Mouse (Mus musculus) liver, embryonic 13.5 days (tissue): ENCODE results near the gene Asap3. TPM values are rescaled to one million over a fixed set of nuclear protein-coding genes. Genes with fewer than 3 reads are reported as not detected.

Experiments
- ATAC-seq: fragments of 200-750 bp; cut with Nextera tagmentation; 2 replicates; pipeline ENCODE4 v1.8.0; 2017; ENCODE audit warnings: low read depth, mild to moderate bottlenecking, moderate number of reproducible peaks, moderate library complexity
- DNase-seq: peaks from one replicate; pipeline ENCODE4 v3.0.0; 2022
- H3K27ac ChIP-seq: fragments of 300-500 bp; sonication (generic); 2 replicates; pipeline ENCODE4 v1.5.1; 2015; ENCODE audit warnings: moderate library complexity, mild to moderate bottlenecking, inconsistent platforms
- H3K27me3 ChIP-seq: fragments of 300-500 bp; sonication (generic); 2 replicates; pipeline ENCODE4 v1.6.1; 2015; ENCODE audit warnings: mild to moderate bottlenecking, inconsistent platforms
- H3K36me3 ChIP-seq: fragments of 300-500 bp; sonication (generic); 2 replicates; pipeline ENCODE4 v1.6.1; 2015; ENCODE audit warnings: mild to moderate bottlenecking, inconsistent platforms
- H3K4me1 ChIP-seq: fragments of 300-500 bp; sonication (generic); replicated peaks from 2 replicates; pipeline ENCODE4 v1.6.1; 2015; ENCODE audit warnings: inconsistent platforms
- H3K4me2 ChIP-seq: fragments of 300-500 bp; sonication (generic); 2 replicates; pipeline ENCODE4 v1.6.1; 2015; ENCODE audit warnings: inconsistent platforms, mild to moderate bottlenecking, moderate library complexity
- H3K4me3 ChIP-seq: fragments of 300-500 bp; sonication (generic); replicated peaks from 2 replicates; pipeline ENCODE4 v1.5.1; 2015; ENCODE audit warnings: mild to moderate bottlenecking, inconsistent platforms
- H3K9ac ChIP-seq: fragments of 300-500 bp; sonication (generic); 2 replicates; pipeline ENCODE4 v1.6.1; 2015; ENCODE audit warnings: mild to moderate bottlenecking, inconsistent platforms
- H3K9me3 ChIP-seq: fragments of 300-500 bp; sonication (generic); replicated peaks from 2 replicates; pipeline ENCODE4 v1.6.1; 2016; ENCODE audit warnings: inconsistent platforms
- WGBS: fragments of 180-500 bp; shearing (Covaris S2); methylation state at CpG from one replicate; pipeline ENCODE4 v1.1.7; 2015; ENCODE audit not compliant: insufficient replicate concordance; 5-methylcytosine and 5-hydroxymethylcytosine counted together
- polyA plus RNA-seq: library from polyadenylated mRNA; unstranded; fragments of >200 nt; fragmentation: Nextera tagmentation; extraction: Ambion mirVana; gene quantifications from 2 replicates; pipeline ENCODE4 v1.2.1, GENCODE M21; 2015

The Asap3 gene
- polyA plus RNA-seq, 1 experiment from 2014 or later: 1.1 TPM

DNA sequence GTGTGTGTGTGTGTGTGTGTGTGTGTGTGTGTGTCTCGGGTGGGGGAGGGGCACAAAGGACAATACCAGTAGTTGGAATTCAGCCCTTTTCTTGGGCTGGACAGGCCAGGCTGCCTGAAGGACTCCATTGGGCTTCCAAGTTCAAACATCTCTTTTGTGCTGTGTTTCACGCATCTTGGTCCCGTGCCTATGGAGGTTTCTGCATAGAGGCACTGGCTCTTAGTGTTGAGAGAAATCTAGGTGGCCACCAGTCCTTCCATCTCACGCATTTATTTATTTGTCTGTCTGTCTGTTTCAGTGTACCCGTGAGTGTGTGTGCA, 18.0 kb downstream of the Asap3 start:
- Histone ChIP-seq H3K36me3 (no peaks in the 10 kb centered on the region), H3K4me3 (no peak overlapping the region), H3K9me3 (no peaks in the 10 kb centered on the region), H3K9ac (no peak overlapping the region), H3K27ac (no peak overlapping the region), H3K4me1 (peaks cover 9% of the 10 kb centered on the region; the same call in 1 of the 2 replicates), H3K27me3 (peaks cover 42% of the 10 kb centered on the region), H3K4me2 (no peak overlapping the region)
- ATAC-seq (no peak), DNase-seq (no peak)
- 70% methylated on average over 4 of the region's 5 CpGs for WGBS

GRCm38 (mm10) chr4:136224677-136225460, 18.7 kb downstream of the Asap3 start:
- H3K9me3 ChIP-seq: no peaks in the 10 kb centered on the region
- H3K27ac ChIP-seq: no peak overlapping the region
- ATAC-seq: no peak
- 57% methylated on average over 23 of the region's 23 CpGs for WGBS
- H3K4me2 ChIP-seq: no peak overlapping the region
- no peak for DNase-seq
- no peak overlapping the region for H3K9ac ChIP-seq
- H3K27me3 ChIP-seq: peaks cover 35% of the 10 kb centered on the region
- peaks cover 6% of the 10 kb centered on the region; the same call in 1 of the 2 replicates for H3K4me1 ChIP-seq
- H3K4me3 ChIP-seq: no peak overlapping the region
- H3K36me3 ChIP-seq: no peaks in the 10 kb centered on the region

- Histone ChIP-seq H3K4me3 (no peak overlapping the region), H3K4me2 (no peak overlapping the region), H3K9me3 (no peaks in the 10 kb centered on the region), H3K27me3 (0 out of 2 replicates have a peak, but pooled peaks cover 15% of the 10 kb centered on the region), H3K27ac (no peak overlapping the region), H3K4me1 (no peaks in the 10 kb centered on the region; the same call in 1 of the 2 replicates), H3K36me3 (no peaks in the 10 kb centered on the region), H3K9ac (no peak overlapping the region)
- ATAC-seq: no peak
- WGBS: 50% methylated on average over 7 of the region's 7 CpGs
- DNase-seq: no peak
Observed at GRCm38 (mm10) chr4:136227408-136227807, 21.2 kb downstream of the Asap3 start.

- Histone ChIP-seq H3K4me1 (no peaks in the 10 kb centered on the region; the same call in 1 of the 2 replicates), H3K9ac (no peak overlapping the region), H3K27ac (no peak overlapping the region), H3K9me3 (no peaks in the 10 kb centered on the region), H3K4me3 (no peak overlapping the region), H3K27me3 (peaks cover 20% of the 10 kb centered on the region; the same call in 1 of the 2 replicates), H3K36me3 (no peaks in the 10 kb centered on the region), H3K4me2 (no peak overlapping the region)
- ATAC-seq (no peak), DNase-seq (no peak)
- 60% methylated on average over 5 of the region's 5 CpGs for WGBS
Observed at GRCm38 (mm10) chr4:136228640-136229039, 22.5 kb downstream of the Asap3 start.

DNA sequence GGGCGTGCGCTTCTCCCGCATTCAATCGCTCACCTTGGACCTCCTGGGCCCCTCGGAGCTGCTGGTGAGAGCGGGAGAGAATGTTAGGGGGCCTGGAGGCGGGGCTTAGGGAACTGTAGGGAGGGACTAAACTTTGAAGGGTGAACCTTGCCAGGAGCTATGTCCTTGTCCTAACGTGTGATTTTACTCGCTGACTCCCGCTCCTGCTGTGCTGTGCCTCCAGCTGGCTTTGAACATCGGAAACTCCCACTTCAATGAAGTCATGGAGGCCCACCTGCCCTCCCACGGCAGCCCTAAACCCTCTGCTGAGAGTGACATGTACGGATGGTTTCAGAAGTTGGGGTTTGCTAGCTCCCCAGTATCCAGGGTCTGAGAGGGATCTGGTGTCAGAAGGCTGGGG, 32.5 kb downstream of the Asap3 start:
- Histone ChIP-seq H3K9ac (no peak overlapping the region), H3K4me1 (no peaks in the 10 kb centered on the region), H3K27me3 (peaks cover 81% of the 10 kb centered on the region), H3K27ac (no peak overlapping the region), H3K4me2 (no peak overlapping the region), H3K9me3 (no peaks in the 10 kb centered on the region), H3K36me3 (0 out of 2 replicates have a peak, but pooled peaks cover 3% of the 10 kb centered on the region), H3K4me3 (no peak overlapping the region)
- WGBS: 14% methylated on average over 13 of the region's 13 CpGs
- ATAC-seq (no peak), DNase-seq (no peak)

DNA sequence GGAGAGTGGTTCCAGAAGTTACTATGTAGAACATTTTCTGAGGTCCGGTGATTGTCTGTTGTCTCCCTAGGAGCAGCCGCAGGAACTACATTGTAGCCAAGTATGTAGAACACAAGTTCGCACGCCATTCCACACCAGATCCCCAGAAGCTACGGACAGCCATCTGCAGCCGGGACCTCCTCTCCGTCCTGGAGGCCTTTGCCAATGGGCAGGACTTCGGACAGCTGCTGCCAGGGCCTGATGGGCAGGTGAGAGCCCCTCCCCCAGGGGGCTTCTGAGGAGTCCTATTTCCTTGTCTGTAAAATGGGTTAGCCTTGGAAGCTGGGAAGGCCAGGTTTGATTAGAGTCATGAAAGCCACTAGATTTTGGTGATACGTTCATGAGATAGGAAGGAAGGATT, 32.9 kb downstream of the Asap3 start:
- Histone ChIP-seq H3K27me3 (peaks cover 82% of the 10 kb centered on the region), H3K36me3 (0 out of 2 replicates have a peak, but pooled peaks cover 3% of the 10 kb centered on the region), H3K27ac (no peak overlapping the region), H3K4me1 (no peaks in the 10 kb centered on the region), H3K4me3 (no peak overlapping the region), H3K4me2 (no peak overlapping the region), H3K9ac (no peak overlapping the region), H3K9me3 (no peaks in the 10 kb centered on the region)
- ATAC-seq (no peak), DNase-seq (no peak)
- WGBS: 50% methylated on average over 9 of the region's 9 CpGs

DNA sequence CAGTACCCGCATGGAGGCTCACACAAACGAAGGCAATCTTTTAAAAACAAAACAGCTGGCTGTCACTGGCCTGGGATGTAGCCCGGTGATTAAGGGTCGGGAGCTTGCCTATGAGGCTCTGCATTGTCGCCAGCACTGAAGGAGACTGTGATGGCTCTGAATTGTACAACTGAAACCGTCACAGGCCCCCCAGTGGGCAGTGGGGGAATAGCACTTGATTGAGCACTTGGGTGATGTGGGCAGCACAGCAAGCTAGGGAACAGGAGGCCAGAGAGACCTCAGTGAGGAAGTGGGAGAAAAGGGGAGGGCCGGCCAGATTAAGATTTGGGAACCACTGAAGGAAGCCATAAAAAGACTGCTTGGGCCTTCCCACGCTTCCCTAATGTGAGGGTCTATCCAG, 33.5 kb downstream of the Asap3 start:
- 9% methylated on average over 8 of the region's 8 CpGs for WGBS
- Histone ChIP-seq H3K27ac (no peak overlapping the region), H3K4me3 (no peak overlapping the region), H3K4me1 (no peaks in the 10 kb centered on the region), H3K27me3 (peaks cover 82% of the 10 kb centered on the region), H3K36me3 (0 out of 2 replicates have a peak, but pooled peaks cover 3% of the 10 kb centered on the region), H3K4me2 (no peak overlapping the region), H3K9ac (no peak overlapping the region), H3K9me3 (no peaks in the 10 kb centered on the region)
- ATAC-seq: 0 out of 2 replicates have a peak, but pooled peaks have one; percentile 41
- peak; percentile 54 for DNase-seq

GRCm38 (mm10) chr4:136240123-136240522, 34.0 kb downstream of the Asap3 start:
- peaks cover 85% of the 10 kb centered on the region for H3K27me3 ChIP-seq
- 0 out of 2 replicates have a peak, but pooled peaks cover 3% of the 10 kb centered on the region for H3K36me3 ChIP-seq
- no peak overlapping the region for H3K4me2 ChIP-seq
- no peak for ATAC-seq
- no peak for DNase-seq
- H3K4me1 ChIP-seq: no peaks in the 10 kb centered on the region
- H3K4me3 ChIP-seq: no peak overlapping the region
- 41% methylated on average over 14 of the region's 14 CpGs for WGBS
- H3K9me3 ChIP-seq: no peaks in the 10 kb centered on the region
- H3K27ac ChIP-seq: no peak overlapping the region
- H3K9ac ChIP-seq: no peak overlapping the region

DNA sequence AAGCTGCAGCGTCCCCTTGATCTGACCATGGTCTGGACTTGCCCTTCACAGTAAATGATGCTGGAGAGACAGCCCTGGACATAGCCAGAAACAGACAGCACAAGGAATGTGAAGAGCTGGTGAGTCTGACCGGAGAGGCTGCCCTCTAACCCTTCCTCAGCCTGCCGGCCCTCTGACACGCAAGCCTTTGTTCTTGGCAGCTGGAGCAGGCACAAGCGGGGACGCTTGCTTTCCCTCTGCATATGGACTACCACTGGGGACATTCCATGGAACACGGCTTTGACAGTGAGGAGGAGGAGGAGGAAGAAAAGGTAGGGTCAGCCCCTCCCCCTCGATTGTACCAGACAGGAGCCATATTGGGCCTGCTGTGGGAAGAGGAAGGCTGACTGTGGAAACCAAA, 34.8 kb downstream of the Asap3 start:
- 58% methylated on average over 8 of the region's 8 CpGs for WGBS
- ATAC-seq (no peak), DNase-seq (no peak)
- H3K4me3 ChIP-seq: no peak overlapping the region
- H3K9me3 ChIP-seq: no peaks in the 10 kb centered on the region
- no peaks in the 10 kb centered on the region for H3K4me1 ChIP-seq
- no peak overlapping the region for H3K4me2 ChIP-seq
- no peak overlapping the region for H3K27ac ChIP-seq
- 0 out of 2 replicates have a peak, but pooled peaks cover 3% of the 10 kb centered on the region for H3K36me3 ChIP-seq
- no peak overlapping the region for H3K9ac ChIP-seq
- H3K27me3 ChIP-seq: peaks cover 93% of the 10 kb centered on the region

DNA sequence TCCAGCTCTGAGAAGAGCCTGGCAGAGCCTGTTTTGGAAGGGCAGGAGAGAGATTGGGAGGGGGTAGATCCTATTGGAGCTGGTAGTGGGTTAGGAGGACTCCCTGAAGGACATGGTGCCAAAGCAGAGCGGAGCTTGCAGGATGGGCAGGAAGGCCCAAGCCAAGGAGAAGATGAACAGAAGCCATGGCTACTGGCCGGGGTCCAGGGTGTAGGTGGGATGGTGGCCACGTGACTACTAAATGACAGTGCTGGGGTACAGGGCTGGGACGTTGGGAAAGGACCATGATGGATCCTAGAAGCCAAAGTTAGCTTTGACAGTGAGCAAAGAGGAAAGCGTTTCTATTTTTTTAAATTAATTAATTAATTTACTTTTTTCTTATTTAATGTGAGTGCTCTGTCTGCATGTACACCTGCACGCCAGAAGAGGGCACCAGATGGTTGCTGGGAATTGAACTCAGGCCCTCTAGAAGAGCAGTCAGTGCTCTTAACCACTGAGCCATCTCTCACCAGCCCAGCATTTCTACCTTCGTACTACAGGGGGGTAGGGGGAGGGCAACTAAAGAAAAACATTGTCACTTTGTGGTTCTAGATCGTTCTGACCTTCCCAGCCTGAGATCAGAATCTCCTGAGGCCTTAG, 36.0 kb downstream of the Asap3 start:
- Histone ChIP-seq H3K9ac (no peak overlapping the region), H3K4me1 (peaks cover 5% of the 10 kb centered on the region), H3K27me3 (peaks cover 96% of the 10 kb centered on the region), H3K9me3 (no peaks in the 10 kb centered on the region), H3K4me3 (no peak overlapping the region), H3K4me2 (no peak overlapping the region), H3K27ac (no peak overlapping the region), H3K36me3 (no peaks in the 10 kb centered on the region)
- ATAC-seq (no peak), DNase-seq (no peak)
- WGBS: 31% methylated on average over 8 of the region's 8 CpGs

GRCm38 (mm10) chr4:136242728-136243127, 36.6 kb downstream of the Asap3 start:
- no peaks in the 10 kb centered on the region for H3K36me3 ChIP-seq
- H3K4me1 ChIP-seq: peaks cover 10% of the 10 kb centered on the region
- H3K4me2 ChIP-seq: no peak overlapping the region
- no peak for ATAC-seq
- 63% methylated on average over 7 of the region's 7 CpGs for WGBS
- no peak overlapping the region for H3K27ac ChIP-seq
- H3K9ac ChIP-seq: no peak overlapping the region
- H3K4me3 ChIP-seq: no peak overlapping the region
- no peak for DNase-seq
- H3K27me3 ChIP-seq: peaks cover 96% of the 10 kb centered on the region
- H3K9me3 ChIP-seq: no peaks in the 10 kb centered on the region
